Mouse (Mus musculus): Measurements from ENCODE around the gene Sdk1.

DNA sequence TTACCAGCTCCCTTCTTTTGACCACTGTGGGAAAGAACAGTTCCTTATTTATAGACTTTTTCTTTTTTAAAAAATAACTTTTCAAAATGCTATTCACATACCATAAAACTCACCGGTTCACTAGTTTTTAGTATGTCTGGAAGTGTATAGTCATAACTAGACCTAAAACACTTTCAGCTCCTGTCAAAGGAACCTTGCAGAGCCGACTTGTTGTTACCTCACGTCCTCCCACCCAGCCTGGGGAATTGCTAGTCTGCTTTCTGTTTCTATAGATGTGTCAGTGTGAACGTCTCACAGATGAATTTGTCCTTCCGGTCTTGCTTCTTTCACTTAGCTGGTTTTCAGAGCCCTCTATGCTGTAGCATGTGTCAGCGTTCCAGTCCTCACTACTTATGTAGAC is 35.8 kb downstream of the Sdk1 start:
- TF ChIP-seq ZNF384 (IDR thresholded peaks at IDR 0.05; ENCODE audit: low read depth, low read length): no peak
- no peak for TF ChIP-seq CHD2 (IDR thresholded peaks at IDR 0.05; ENCODE audit: low read depth, low read length)
- TF ChIP-seq ZC3H11A (IDR thresholded peaks at IDR 0.05; ENCODE audit: borderline replicate concordance, low read depth, low read length): no peak
- no peak for TF ChIP-seq HCFC1 (IDR thresholded peaks at IDR 0.05; ENCODE audit: borderline replicate concordance, insufficient read depth, low read length)
- no peak for TF ChIP-seq MAFK (IDR thresholded peaks at IDR 0.05; ENCODE audit: insufficient read depth, low read depth, low read length)
